Mouse (Mus musculus) myocyte (in vitro differentiated cells): ENCODE measurements around the gene Rbm4.

Experiments used
- MAX ChIP-seq: IDR thresholded peaks from one replicate; pipeline ENCODE4 v1.6.1; 2011; ENCODE audit warnings: low read depth, mild to moderate bottlenecking, control low read depth
- POLR2A ChIP-seq: IDR thresholded peaks from one replicate; pipeline ENCODE4 v1.6.1; 2011; ENCODE audit warnings: low read depth, mild to moderate bottlenecking, control low read depth, moderate library complexity; ENCODE audit not compliant: insufficient read length
- SRF ChIP-seq: IDR thresholded peaks from one replicate; pipeline ENCODE4 v1.6.1; 2011; ENCODE audit warnings: low read depth; ENCODE audit not compliant: control insufficient read depth, insufficient read length

GRCm38 (mm10) chr19:4836096-4836495 is 42.4 kb upstream of the Rbm4 start:
- no peak for TF ChIP-seq SRF
- TF ChIP-seq MAX = no peak
- TF ChIP-seq POLR2A = no peak
